Mouse (Mus musculus): ENCODE data around the gene Slc34a2.

Gene Slc34a2

DNA sequence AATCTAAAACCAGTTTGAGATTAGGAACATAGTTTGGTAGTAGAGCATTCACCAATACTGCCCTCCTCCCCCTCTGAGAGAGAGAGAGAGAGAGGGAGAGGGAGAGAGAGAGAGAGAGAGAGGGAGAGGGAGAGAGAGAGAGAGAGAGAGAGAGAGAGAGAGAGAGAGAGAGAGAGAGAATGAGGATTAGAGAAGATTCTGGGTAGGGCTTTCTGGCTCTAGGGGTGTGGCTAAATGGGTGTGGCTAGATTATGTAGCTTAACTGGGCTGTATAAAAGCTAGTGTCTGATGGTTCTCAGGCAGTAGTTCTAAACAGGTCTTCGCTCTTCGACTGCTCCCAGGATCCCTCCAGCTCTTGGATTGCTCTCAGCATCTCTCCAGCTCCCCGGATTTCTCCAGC is at the start of gene Slc34a2:
Slc34a2 (plus strand) TSS at position 301 of the 400 bp plus-strand sequence.
- DNase-seq (ENCODE audit: low spot score) = no peak

GRCm38 (mm10) chr5:52990687-52991341 is 47.1 kb upstream of the Slc34a2 start:
- no peak for DNase-seq (ENCODE audit: low spot score)

GRCm38 (mm10) chr5:52992210-52992897 is 45.5 kb upstream of the Slc34a2 start:
- no peak for DNase-seq (ENCODE audit: low spot score)

- DNase-seq (ENCODE audit: low spot score) = no peak
Observed at GRCm38 (mm10) chr5:52993490-52994282, 44.2 kb upstream of the Slc34a2 start.

GRCm38 (mm10) chr5:52995461-52995860 is 42.4 kb upstream of the Slc34a2 start:
- no peak for DNase-seq (ENCODE audit: low spot score)

GRCm38 (mm10) chr5:52996145-52996544 is 41.7 kb upstream of the Slc34a2 start:
- no peak for DNase-seq (ENCODE audit: low spot score)

GRCm38 (mm10) chr5:52996601-52997000 is 41.3 kb upstream of the Slc34a2 start:
- peak; percentile 54 for DNase-seq (ENCODE audit: low spot score)

GRCm38 (mm10) chr5:52997032-52997431 is 40.8 kb upstream of the Slc34a2 start:
- no peak for DNase-seq (ENCODE audit: low spot score)

DNA sequence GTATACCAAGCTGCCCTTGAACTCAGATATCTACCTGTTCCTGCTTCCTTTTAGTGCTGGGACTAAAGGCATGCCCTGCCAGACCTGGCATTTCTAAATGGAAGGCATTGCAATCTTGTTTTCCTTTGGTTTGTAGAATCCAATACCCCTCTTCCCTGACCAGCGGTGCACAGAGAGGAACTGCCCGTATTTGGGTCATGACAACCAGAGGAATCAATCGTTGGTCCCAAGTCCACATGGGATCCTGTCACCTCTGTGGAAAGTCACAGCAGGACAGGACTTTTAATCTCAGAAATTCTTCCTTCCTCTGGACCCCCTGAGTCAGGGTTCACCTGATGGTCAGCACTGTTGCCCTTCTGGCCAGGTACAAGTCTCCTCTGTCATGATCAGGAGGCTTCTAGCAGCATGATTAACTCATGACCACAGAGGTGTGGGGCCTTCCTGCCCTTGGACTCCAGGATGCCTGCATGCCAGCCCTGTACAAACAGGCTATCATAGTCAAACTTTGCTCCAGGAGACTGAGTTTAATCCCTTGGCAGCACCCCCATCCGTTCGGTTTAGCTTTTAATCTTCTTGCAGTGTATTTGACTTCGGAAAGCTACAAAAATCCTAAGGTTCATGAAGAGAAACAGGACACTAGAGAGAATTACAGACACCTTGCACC is 39.7 kb upstream of the Slc34a2 start:
- DNase-seq (ENCODE audit: low spot score) = no peak

DNA sequence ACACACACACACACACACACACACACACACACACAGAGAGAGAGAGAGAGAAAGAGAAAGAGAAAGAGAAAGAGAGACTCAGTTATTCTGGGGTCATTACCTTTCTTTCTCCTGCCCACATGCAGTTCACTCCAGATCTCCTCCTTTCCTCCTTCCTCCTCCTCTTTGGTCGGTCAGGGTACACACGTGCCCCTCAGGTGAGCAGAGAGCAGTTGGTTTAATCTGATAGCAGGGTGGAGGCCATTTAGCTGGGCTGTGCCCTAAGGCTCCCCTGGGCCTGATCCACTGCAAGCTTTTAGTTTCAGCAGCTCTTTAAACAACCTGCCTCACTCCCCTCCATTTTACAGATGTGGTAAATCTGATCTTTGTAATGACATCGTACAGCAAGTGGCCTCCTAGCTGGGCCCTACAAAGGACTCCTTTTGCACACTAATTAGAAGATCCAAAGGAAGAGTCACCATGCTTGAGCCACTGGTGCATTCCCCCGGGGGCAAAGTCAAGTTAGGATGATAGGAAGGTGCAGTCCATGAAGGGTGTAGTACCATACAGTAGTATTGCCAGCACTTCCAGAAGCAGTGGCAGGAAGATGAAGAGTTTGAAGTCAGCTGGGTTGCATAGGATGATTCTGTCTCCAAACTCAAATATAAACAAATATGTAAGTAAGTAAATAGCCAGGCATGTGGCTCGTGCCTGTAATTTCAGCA is 37.6 kb upstream of the Slc34a2 start:
- no peak for DNase-seq (ENCODE audit: low spot score)

DNA sequence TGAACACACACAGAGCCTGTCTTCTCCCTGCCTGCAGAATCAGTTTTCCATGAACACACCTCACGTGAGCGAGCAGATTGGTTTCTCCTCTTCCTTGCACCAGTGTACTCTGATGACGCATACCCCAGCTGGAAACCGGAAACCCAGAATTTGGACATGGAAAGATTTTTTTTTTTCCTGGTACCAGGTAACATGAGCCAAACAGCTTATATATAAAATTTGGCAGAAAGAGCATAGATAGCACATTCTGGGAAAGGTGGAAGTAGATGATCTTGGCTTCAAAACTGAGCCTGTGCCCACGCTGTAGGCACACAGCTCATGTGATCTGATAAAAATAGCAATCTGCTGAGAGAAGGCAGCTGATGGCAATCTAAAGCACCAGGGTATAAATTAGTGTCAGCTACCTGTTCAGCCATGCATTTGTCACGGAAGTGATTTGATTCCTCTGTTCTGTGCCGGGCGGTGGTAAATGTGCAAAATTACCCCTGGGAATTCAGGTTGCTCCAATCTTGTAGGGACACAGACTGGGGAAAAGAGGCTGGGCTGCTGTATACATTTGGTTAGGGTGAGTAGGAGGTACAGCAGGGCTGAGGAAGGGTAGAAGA is 35.2 kb upstream of the Slc34a2 start:
- DNase-seq (ENCODE audit: low spot score) = no peak

- no peak for DNase-seq (ENCODE audit: low spot score)
Observed at GRCm38 (mm10) chr5:53003495-53003894, 34.4 kb upstream of the Slc34a2 start.

DNA sequence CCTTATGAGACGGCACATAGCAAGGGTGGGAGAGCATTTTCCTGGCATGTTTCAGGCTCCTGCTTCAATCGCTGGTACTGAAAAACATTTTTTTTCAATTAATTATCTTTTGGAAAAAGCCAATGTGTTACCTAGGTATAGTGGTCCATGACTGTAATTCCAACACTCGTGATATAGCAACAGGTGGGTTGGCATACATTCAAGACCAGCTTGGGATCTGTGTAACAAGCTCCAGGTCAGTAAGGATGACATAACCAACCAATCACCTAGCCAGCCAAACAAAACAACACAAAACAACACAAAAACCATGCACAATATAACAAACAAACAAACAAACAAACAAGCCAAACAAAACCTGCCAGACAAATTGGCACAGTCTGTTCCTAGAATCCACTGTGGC is 33.9 kb upstream of the Slc34a2 start:
- no peak for DNase-seq (ENCODE audit: low spot score)

DNA sequence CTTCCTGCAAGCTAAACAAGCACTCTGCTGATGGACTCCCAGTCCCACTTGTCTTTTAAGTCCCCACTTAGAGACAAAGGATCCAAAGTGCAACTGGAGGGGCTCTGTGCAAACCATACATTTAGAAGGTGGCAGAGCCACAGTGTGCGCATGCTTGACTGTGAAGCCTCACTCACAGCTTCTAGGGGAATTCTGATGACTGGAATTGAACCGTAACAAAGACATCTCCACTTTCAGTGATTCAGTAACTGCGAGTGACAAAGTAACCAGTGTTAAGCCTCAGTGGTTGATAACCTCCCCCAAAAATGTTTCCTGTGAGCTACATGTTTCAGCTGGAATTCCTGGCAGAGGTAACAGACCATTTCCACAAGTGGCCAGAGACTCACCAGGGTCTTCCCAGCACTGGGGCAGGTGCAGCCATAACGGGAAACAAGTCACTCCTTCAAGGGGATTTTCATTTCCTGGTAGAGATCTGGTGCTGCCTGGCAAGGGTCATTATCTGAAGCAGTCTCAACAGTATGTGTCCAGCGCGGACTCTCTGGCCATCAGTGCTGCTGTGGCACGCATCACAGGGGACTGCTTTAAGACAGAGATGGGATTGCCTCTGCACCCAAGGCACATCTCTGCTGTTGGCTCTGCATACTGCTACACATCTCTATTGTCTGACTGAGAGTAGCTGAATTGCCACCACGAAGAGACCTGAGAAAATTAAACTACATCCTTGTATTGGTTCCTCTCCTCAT is 28.7 kb upstream of the Slc34a2 start:
- no peak for DNase-seq (ENCODE audit: low spot score)

DNA sequence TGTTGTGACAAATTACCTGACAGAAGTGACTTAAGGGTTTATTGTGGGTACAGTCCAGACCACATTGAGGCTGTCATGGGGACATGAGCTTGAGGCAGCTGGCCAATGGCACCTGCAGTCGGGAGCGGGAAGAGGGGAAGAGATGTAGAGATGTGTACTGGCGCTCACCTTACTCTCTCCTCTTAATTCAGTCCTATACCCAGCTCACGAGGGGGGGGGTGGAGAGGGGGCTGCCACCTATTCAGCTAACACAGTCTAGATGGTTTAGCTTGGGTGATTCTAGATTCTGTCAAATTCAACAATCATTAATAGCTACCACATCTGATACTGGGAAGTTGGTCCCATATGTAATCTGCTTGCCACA is 28.1 kb upstream of the Slc34a2 start:
- DNase-seq (ENCODE audit: low spot score) = no peak

DNA sequence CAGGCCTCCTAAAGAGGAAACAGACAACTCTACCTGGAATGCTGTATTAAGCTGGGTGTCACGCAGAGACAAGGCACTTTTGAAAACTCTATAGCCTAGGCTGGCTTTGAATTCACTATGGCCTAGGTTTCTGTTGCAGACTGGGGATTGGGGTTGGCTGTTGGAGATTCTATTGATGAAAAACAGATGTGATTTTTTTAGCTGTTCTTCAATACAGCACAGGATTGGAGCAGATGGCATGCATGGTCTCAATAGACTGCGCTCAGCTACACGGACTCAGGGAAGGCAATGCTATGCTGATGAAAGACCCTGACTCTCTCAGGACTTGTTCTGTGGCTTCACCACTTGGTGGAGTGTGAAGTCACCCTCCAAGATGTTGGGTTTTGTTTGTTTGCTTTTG is 26.6 kb upstream of the Slc34a2 start:
- no peak for DNase-seq (ENCODE audit: low spot score)

DNA sequence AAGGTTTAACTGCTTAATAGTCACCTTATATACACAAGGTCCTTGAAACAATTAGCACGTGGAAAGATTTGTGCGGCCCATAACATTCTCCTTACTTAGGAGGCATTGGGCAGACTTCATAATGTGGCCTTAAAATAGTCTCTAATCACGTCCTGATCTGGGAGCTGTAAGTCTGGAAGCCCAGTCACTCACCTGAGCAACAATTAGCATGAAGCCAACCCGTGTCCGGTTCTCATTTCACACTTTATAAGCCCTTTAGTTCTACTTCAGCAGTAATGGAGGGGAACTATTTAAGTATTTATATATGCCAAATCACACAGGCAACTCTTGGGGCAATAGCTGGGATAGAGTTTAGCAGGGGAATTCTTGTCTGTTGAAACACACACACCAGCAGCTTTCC is 21.3 kb upstream of the Slc34a2 start:
- DNase-seq (ENCODE audit: low spot score) = no peak

DNA sequence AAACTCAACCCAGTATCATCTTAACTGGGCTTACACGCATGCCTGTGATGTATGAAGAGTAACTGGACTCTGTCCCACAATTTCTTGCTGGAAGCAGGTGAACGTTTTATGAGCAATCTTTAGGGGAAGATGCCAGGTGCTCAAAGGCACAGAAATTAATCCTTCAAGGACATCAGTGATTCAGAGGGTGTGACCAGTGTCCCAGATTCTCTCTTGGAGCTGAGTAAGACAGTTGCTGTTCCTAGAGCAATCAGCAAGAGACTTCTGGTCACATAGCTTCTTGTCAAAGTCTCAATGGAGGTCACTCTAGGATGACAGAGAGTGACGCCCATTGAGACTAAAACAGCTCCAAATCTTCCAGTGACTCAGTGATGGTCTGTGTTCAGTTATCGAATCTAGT is 19.6 kb upstream of the Slc34a2 start:
- no peak for DNase-seq (ENCODE audit: low spot score)

DNA sequence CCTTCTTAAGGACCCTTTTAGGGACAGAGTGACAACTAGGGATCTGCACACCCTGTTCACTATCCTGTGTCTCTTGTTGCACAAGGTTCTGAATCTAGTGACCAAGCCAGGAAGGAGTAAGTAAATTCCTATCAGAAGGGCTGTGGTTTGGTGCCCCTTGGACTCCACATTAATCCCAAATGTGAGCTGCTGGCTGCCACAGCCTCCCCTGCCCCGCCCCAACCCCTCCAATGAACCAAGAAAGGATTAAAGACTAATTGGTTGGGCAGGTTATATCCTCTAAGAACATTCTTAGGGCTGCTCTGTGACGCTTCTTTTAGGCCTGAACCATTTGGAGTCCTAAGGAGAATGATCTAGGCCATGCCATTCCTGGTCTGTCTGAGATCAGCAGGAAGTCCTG is 14.4 kb upstream of the Slc34a2 start:
- DNase-seq (ENCODE audit: low spot score) = no peak

- DNase-seq (ENCODE audit: low spot score) = no peak
Observed at GRCm38 (mm10) chr5:53023901-53024300, 14.0 kb upstream of the Slc34a2 start.
